Mouse (Mus musculus) limb, embryonic 11.5 days (tissue): ENCODE measurements around the gene Capn1. TPM values are rescaled to one million over a fixed set of nuclear protein-coding genes. Genes with fewer than 3 reads are reported as not detected.
A peak's percentile ranks its signal among the peaks of the same experiment; 100 is the strongest.

Source experiments
- ATAC-seq: fragments of 200-750 bp; cut with Nextera tagmentation; 2 replicates; pipeline ENCODE4 v1.8.0; 2017; ENCODE audit warnings: low read depth; ENCODE audit not compliant: insufficient number of reproducible peaks, low FRiP score, low TSS enrichment
- DNase-seq: peaks from one replicate; pipeline ENCODE4 v3.0.0-alpha.2; 2015; ENCODE audit warnings: low spot score
- H3K27ac ChIP-seq: fragments of 300-500 bp; sonication (generic); replicated peaks from 2 replicates; pipeline ENCODE4 v1.5.1; 2014; ENCODE audit warnings: low read depth, mild to moderate bottlenecking, low read length
- H3K27me3 ChIP-seq: fragments of 300-500 bp; sonication (generic); 2 replicates; pipeline ENCODE4 v1.6.1; 2014; ENCODE audit warnings: mild to moderate bottlenecking, low read length, mixed read lengths; ENCODE audit not compliant: control insufficient read depth, insufficient read depth
- H3K36me3 ChIP-seq: fragments of 300-500 bp; sonication (generic); 2 replicates; pipeline ENCODE4 v1.6.1; 2014; ENCODE audit warnings: mild to moderate bottlenecking, low read length, moderate library complexity, mixed read lengths; ENCODE audit not compliant: control insufficient read depth, insufficient read depth
- H3K4me1 ChIP-seq: fragments of 300-500 bp; sonication (generic); 2 replicates; pipeline ENCODE4 v1.6.1; 2014; ENCODE audit warnings: low read length, mixed read lengths; ENCODE audit not compliant: control insufficient read depth, insufficient read depth
- H3K4me2 ChIP-seq: fragments of 300-500 bp; sonication (generic); 2 replicates; pipeline ENCODE4 v1.6.1; 2014; ENCODE audit warnings: low read depth, mild to moderate bottlenecking, moderate library complexity; ENCODE audit not compliant: severe bottlenecking
- H3K4me3 ChIP-seq: fragments of 300-500 bp; sonication (generic); 2 replicates; pipeline ENCODE4 v1.5.1; 2014; ENCODE audit warnings: low read depth, low read length
- H3K9ac ChIP-seq: fragments of 300-500 bp; sonication (generic); 2 replicates; pipeline ENCODE4 v1.6.1; 2014; ENCODE audit warnings: mild to moderate bottlenecking, low read length
- H3K9me3 ChIP-seq: fragments of 300-500 bp; sonication (generic); 2 replicates; pipeline ENCODE4 v1.6.1; 2016; ENCODE audit warnings: low read length; ENCODE audit not compliant: control insufficient read depth
- WGBS: fragments of 180-500 bp; shearing (Covaris S2); extraction: QIAGEN DNeasy Blood & Tissue Kit; methylation state at CpG from one replicate; pipeline ENCODE4 v1.1.7; 2014; 5-methylcytosine and 5-hydroxymethylcytosine counted together
- polyA plus RNA-seq: library from polyadenylated mRNA; unstranded; fragments of >200 nt; fragmentation: Nextera tagmentation; extraction: Ambion mirVana; gene quantifications from 2 replicates; pipeline ENCODE4 v1.2.1, GENCODE M21; 2014

The Capn1 gene
- polyA plus RNA-seq, 1 experiment from 2014 or later: 3.6 TPM

- H3K27ac ChIP-seq: no peak overlapping the region
These were observed 24.2 kb downstream of the Capn1 start for GRCm38 (mm10) chr19:5991467-5991866.

DNA sequence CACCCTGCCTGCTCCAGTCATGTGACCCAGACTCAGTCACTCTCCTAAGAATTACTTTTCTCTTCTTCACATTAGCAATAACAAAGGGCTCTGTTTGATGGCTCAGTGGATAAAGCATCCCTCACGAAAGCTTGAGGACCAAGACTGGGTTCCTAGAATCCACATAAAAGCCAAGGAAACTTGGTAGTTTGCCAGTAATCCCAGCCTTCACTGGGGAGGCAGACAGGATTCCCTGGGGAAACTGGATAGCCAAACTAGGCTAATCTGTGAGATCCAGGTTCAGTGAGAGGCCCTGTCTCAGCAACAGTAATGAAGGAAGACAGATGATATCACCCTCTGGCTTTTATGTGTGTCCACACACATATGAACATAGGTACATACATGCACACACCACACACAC, 24.8 kb downstream of the Capn1 start:
- no peaks in the 10 kb centered on the region for H3K36me3 ChIP-seq
- ATAC-seq (no peak), DNase-seq (no peak)
- H3K9ac ChIP-seq: no peak overlapping the region
- WGBS: 91% methylated on average over 1 of the region's 1 CpGs
- H3K4me3 ChIP-seq: no peak overlapping the region
- H3K4me2 ChIP-seq: no peak overlapping the region
- H3K27me3 ChIP-seq: no peaks in the 10 kb centered on the region
- H3K4me1 ChIP-seq: peaks cover 9% of the 10 kb centered on the region
- no peaks in the 10 kb centered on the region for H3K9me3 ChIP-seq
- H3K27ac ChIP-seq: no peak overlapping the region

More at GRCm38 (mm10) chr19:5991467-5991866, 24.2 kb downstream of the Capn1 start:
- DNase-seq: no peak
- Histone ChIP-seq H3K4me2 (no peak overlapping the region), H3K9me3 (no peaks in the 10 kb centered on the region), H3K4me1 (peaks cover 7% of the 10 kb centered on the region), H3K27me3 (no peaks in the 10 kb centered on the region), H3K36me3 (no peaks in the 10 kb centered on the region), H3K4me3 (no peak overlapping the region), H3K9ac (no peak overlapping the region)
- no peak for ATAC-seq
- WGBS: 90% methylated on average over 7 of the region's 7 CpGs

DNA sequence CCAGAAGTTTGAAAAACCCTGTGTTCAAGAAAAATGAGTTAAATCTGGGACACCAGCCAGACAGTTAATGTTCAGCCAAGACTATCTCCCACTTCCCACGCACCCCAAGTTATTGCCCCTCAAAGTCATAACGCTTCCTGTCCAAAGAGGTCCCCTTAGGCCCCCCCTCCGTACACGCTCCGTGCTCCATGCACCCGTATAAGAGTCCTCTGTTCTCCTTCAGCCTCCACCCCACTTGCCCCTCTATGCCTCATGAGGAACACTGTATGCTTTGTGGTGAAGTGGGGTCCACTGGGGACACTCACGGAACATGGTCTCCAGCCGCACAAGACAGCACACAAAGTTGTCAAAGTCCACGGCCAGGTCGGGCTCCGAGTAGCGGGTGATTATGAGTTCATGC, 25.7 kb downstream of the Capn1 start:
- Histone ChIP-seq H3K36me3 (no peaks in the 10 kb centered on the region), H3K4me1 (peaks cover 12% of the 10 kb centered on the region), H3K9ac (no peak overlapping the region), H3K4me2 (no peak overlapping the region), H3K4me3 (no peak overlapping the region), H3K27ac (no peak overlapping the region), H3K9me3 (no peaks in the 10 kb centered on the region), H3K27me3 (no peaks in the 10 kb centered on the region)
- no peak for DNase-seq
- ATAC-seq: no peak
- 92% methylated on average over 12 of the region's 12 CpGs for WGBS

- no peak overlapping the region for H3K9ac ChIP-seq
- H3K27me3 ChIP-seq: no peaks in the 10 kb centered on the region
- no peak overlapping the region for H3K27ac ChIP-seq
- 80% methylated on average over 6 of the region's 6 CpGs for WGBS
- DNase-seq (no peak), ATAC-seq (no peak)
- H3K36me3 ChIP-seq: no peaks in the 10 kb centered on the region
- peaks cover 12% of the 10 kb centered on the region for H3K4me1 ChIP-seq
- H3K9me3 ChIP-seq: no peaks in the 10 kb centered on the region
- H3K4me3 ChIP-seq: no peak overlapping the region
- H3K4me2 ChIP-seq: no peak overlapping the region; the same call in 1 of the 2 replicates
These were observed 26.1 kb downstream of the Capn1 start for GRCm38 (mm10) chr19:5989585-5989984.

- H3K9ac ChIP-seq: peak overlapping the region; percentile 53
- peak overlapping the region; percentile 47; the same call in 1 of the 2 replicates for H3K27ac ChIP-seq
- H3K9me3 ChIP-seq: no peaks in the 10 kb centered on the region
- 11% methylated on average over 13 of the region's 13 CpGs for WGBS
- peak; percentile 85 for DNase-seq
- ATAC-seq: 0 out of 2 replicates have a peak, but pooled peaks have one; percentile 49
- no peaks in the 10 kb centered on the region for H3K27me3 ChIP-seq
- no peaks in the 10 kb centered on the region for H3K36me3 ChIP-seq
- H3K4me1 ChIP-seq: peaks cover 12% of the 10 kb centered on the region
- H3K4me3 ChIP-seq: 0 out of 2 replicates have a peak overlapping the region, but pooled peaks have one; percentile 8
- H3K4me2 ChIP-seq: peak overlapping the region; percentile 27; the same call in 1 of the 2 replicates
These were observed 26.8 kb downstream of the Capn1 start for GRCm38 (mm10) chr19:5988815-5989452.

- H3K9ac ChIP-seq: peak overlapping the region; percentile 53; the same call in 1 of the 2 replicates
- H3K4me1 ChIP-seq: peaks cover 12% of the 10 kb centered on the region
- H3K9me3 ChIP-seq: no peaks in the 10 kb centered on the region
- H3K4me2 ChIP-seq: no peak overlapping the region
- no peak for DNase-seq
- H3K27me3 ChIP-seq: no peaks in the 10 kb centered on the region
- H3K36me3 ChIP-seq: no peaks in the 10 kb centered on the region
- no peak overlapping the region for H3K4me3 ChIP-seq
- no peak overlapping the region for H3K27ac ChIP-seq
- WGBS: 63% methylated on average over 5 of the region's 5 CpGs
- ATAC-seq: no peak
These were observed 27.5 kb downstream of the Capn1 start for GRCm38 (mm10) chr19:5988027-5988814.

GRCm38 (mm10) chr19:5986043-5986442, 29.7 kb downstream of the Capn1 start, which contains the start of gene Slc22a20:
Gene Slc22a20, minus strand, starts transcription at chr19:5986143.
- H3K4me2 ChIP-seq: no peak within 1 kb of the TSS
- DNase-seq (no peak), ATAC-seq (no peak)
- H3K36me3 ChIP-seq: no peaks in the 10 kb centered on the region
- H3K9me3 ChIP-seq: no peaks in the 10 kb centered on the region
- no peaks in the 10 kb centered on the region for H3K27me3 ChIP-seq
- H3K4me1 ChIP-seq: peaks cover 12% of the 10 kb centered on the region
- 32% methylated on average over 4 of the region's 4 CpGs for WGBS
- no peak within 1 kb of the TSS for H3K27ac ChIP-seq
- no peak within 1 kb of the TSS for H3K9ac ChIP-seq
- no peak within 1 kb of the TSS for H3K4me3 ChIP-seq

DNA sequence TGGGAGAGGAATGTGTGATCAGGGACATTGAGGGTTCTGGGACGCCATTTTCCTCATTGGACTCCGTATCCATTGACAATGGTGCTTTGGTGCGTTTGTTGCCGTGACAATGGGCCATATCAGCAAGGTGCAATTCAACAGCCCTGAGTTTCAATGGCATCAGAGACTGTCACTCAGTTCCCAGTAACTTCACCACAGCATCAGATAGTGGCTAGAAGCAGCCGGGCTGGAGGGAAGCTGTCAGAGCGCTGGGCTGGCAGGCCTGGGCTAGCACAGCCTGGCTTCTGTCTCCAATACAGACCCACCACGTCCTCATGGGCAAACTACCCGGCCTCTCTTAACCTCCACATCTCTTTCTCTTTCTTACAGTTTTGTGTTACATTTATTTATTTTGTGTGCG, 35.2 kb downstream of the Capn1 start:
- 85% methylated on average over 9 of the region's 9 CpGs for WGBS
- Histone ChIP-seq H3K4me1 (no peaks in the 10 kb centered on the region), H3K27ac (no peak overlapping the region), H3K9ac (no peak overlapping the region), H3K27me3 (no peaks in the 10 kb centered on the region), H3K9me3 (no peaks in the 10 kb centered on the region), H3K4me2 (no peak overlapping the region), H3K36me3 (no peaks in the 10 kb centered on the region), H3K4me3 (no peak overlapping the region)
- DNase-seq (no peak), ATAC-seq (no peak)
